20 mouse cellular contexts compared by ENCODE assay signal in genomic region chr1:74070745-74071144, GRCm38 (mm10). TPM values are rescaled to one million over a fixed set of nuclear protein-coding genes. Genes with fewer than 3 reads are reported as not detected.
DNase-seq lines count a peak whose midpoint lies in the region; ATAC-seq and TF ChIP-seq lines count a peak whose summit lies in the region.
"Had no signal": no experiment of that assay in that cellular context is flagged by ENCODE, and none has a peak within 500 bp of the region (broad histone marks: within the 10 kb centered on the region; RNA-seq: fewer than 3 reads in every experiment).

No protein-coding gene starts in this region.

- no peak for TF ChIP-seq EP300 in heart, adult 2 months (IDR thresholded peaks at IDR 0.05; ENCODE audit: insufficient read depth, low read depth, low read length)

- WGBS in heart, adult 2 months, result 62% methylated on average over 4 of the region's 4 CpGs
- 69% methylated on average over 4 of the region's 4 CpGs for WGBS in limb, embryonic 15.5 days
- WGBS in limb, embryonic 10.5 days, result 91% methylated on average over 4 of the region's 4 CpGs

- H3K27me3 ChIP-seq in heart, adult 2 months (ENCODE audit: control insufficient read depth, insufficient read depth, low read length), result no peaks in the 10 kb centered on the region
- H3K27me3 ChIP-seq in limb, embryonic 15.5 days, result no peaks in the 10 kb centered on the region
- H3K27me3 ChIP-seq in limb, embryonic 10.5 days (ENCODE audit: low read depth, poor library complexity, severe bottlenecking), result no peaks in the 10 kb centered on the region
- H3K27me3 ChIP-seq: forebrain, embryonic 13.5 days; heart, embryonic 13.5 days had no signal

- ATAC-seq in limb, embryonic 15.5 days (ENCODE audit: insufficient number of reproducible peaks, low FRiP score, low TSS enrichment, low read depth), result no peak
- ATAC-seq: forebrain, embryonic 13.5 days; forebrain, postnatal 0 days; intestine, embryonic 16.5 days had no signal

- H3K36me3 ChIP-seq in heart, adult 2 months (ENCODE audit: control insufficient read depth, insufficient read depth, low read length), result peaks cover 5% of the 10 kb centered on the region
- H3K36me3 ChIP-seq in limb, embryonic 15.5 days, result no peaks in the 10 kb centered on the region
- H3K36me3 ChIP-seq in limb, embryonic 10.5 days, result peaks cover 66% of the 10 kb centered on the region
- H3K36me3 ChIP-seq: heart, embryonic 13.5 days; hindbrain, embryonic 15.5 days had no signal

- intact Hi-C loops in heart, adult 2 months (cut with DNase I), result no loop called here
- intact Hi-C loops in heart, postnatal 36 days (cut with DNase I), result no loop called here

- no peaks in the 10 kb centered on the region for H3K9me3 ChIP-seq in limb, embryonic 15.5 days
- H3K9me3 ChIP-seq in limb, embryonic 10.5 days (replicated peaks), result no peaks in the 10 kb centered on the region
- H3K9me3 ChIP-seq: forebrain, embryonic 13.5 days; heart, embryonic 13.5 days; hindbrain, embryonic 15.5 days had no signal

- no peaks in the 10 kb centered on the region for H3K79me2 ChIP-seq in heart, adult 2 months (replicated peaks; ENCODE audit: control insufficient read depth, insufficient read depth, low read length)

- H3K4me2 ChIP-seq in limb, embryonic 15.5 days, result no peak overlapping the region
- H3K4me2 ChIP-seq: forebrain, embryonic 13.5 days; heart, embryonic 13.5 days; hindbrain, embryonic 15.5 days had no signal

- H3K4me3 ChIP-seq in heart, adult 2 months, result no peak overlapping the region
- no peak overlapping the region for H3K4me3 ChIP-seq in limb, embryonic 15.5 days
- no peak overlapping the region for H3K4me3 ChIP-seq in limb, embryonic 10.5 days
- H3K4me3 ChIP-seq: forebrain, embryonic 13.5 days; heart, embryonic 13.5 days; hindbrain, embryonic 15.5 days had no signal

- H3K27ac ChIP-seq in heart, adult 2 months, result peak overlapping the region; percentile 2; the same call in 1 of the 2 replicates
- H3K27ac ChIP-seq in limb, embryonic 15.5 days, result 0 out of 2 replicates have a peak overlapping the region, but pooled peaks have one; percentile 1
- H3K27ac ChIP-seq in limb, embryonic 10.5 days, result no peak overlapping the region
- H3K27ac ChIP-seq: forebrain, embryonic 13.5 days; hindbrain, embryonic 15.5 days had no signal

- no peak overlapping the region for H3K9ac ChIP-seq in heart, adult 2 months (ENCODE audit: low read depth, low read length)
- H3K9ac ChIP-seq in limb, embryonic 15.5 days, result no peak overlapping the region
- H3K9ac ChIP-seq: forebrain, embryonic 13.5 days; forebrain, postnatal 0 days; heart, embryonic 13.5 days; hindbrain, embryonic 15.5 days had no signal

- peaks cover 32% of the 10 kb centered on the region for H3K4me1 ChIP-seq in heart, adult 2 months (ENCODE audit: control insufficient read depth, insufficient read depth, low read length)
- H3K4me1 ChIP-seq in limb, embryonic 15.5 days, result peaks cover 51% of the 10 kb centered on the region
- H3K4me1 ChIP-seq in limb, embryonic 10.5 days, result peaks cover 54% of the 10 kb centered on the region

- no peak for TF ChIP-seq CTCF in heart, adult 2 months (IDR thresholded peaks at IDR 0.05)

- TF ChIP-seq POLR2A in heart, adult 2 months (IDR thresholded peaks at IDR 0.05; ENCODE audit: insufficient read depth, low read depth, low read length), result no peak

- DNase-seq in gastrocnemius, adult 18-20 months (ENCODE audit: low spot score), result peak; percentile 35
- DNase-seq in gastrocnemius, postnatal 25 days, result no peak
- DNase-seq in heart, adult 2 months, result no peak
- DNase-seq in heart, postnatal 36 days, result no peak
- no peak for DNase-seq in limb, embryonic 10.5 days (ENCODE audit: low spot score)
- DNase-seq in lung, postnatal 36 days, result peak; percentile 61
- DNase-seq in lung, adult 18-20 months, result no peak
- DNase-seq: adrenal gland, postnatal 10 days; cerebellum, adult 11-12 months; cerebellum, adult 9-10 months; cerebellum, postnatal 25 days; forebrain, postnatal 0 days had no signal

RNA-seq across cellular contexts. Expression of gene Tns1, which starts 53.5 kb away (rescaled TPM):
- total RNA-seq in gastrocnemius, adult 18-20 months (2021), result 100 to 1,000 TPM; 226 to 298 TPM
- 100 to 1,000 TPM; 205 to 234 TPM for total RNA-seq in gastrocnemius, postnatal 25 days (2021)
- total RNA-seq in heart, adult 2 months (2021), result 100 to 1,000 TPM; 629 to 748 TPM
- 329 and 365 TPM in 2 replicates for polyA plus RNA-seq in heart, adult 2 months (2012; rRNA removed)
- 100 to 1,000 TPM; 672 to 786 TPM for total RNA-seq in heart, postnatal 36 days (2021)
- 59.9 and 65.2 TPM in 2 replicates for polyA plus RNA-seq in limb, embryonic 15.5 days (2015; fragmentation: Nextera tagmentation; extraction: Ambion mirVana)
- polyA plus RNA-seq in limb, embryonic 10.5 days (2016; fragmentation: Nextera tagmentation; extraction: Ambion mirVana), result 38.6 and 46.7 TPM in 2 replicates
- total RNA-seq: MEL had no signal

RNA-seq across cellular contexts. Expression of gene Rufy4, which starts 54.6 kb away (rescaled TPM):
- under 1 TPM; 0.09 to 0.11 TPM for total RNA-seq in gastrocnemius, adult 18-20 months (2021)
- under 1 TPM in 1 of 2 experiments, not detected in 1; 0.16 TPM for total RNA-seq in gastrocnemius, postnatal 25 days (2021)
- total RNA-seq in heart, adult 2 months (2021), result 1 to 10 TPM; 1.1 to 1.2 TPM
- polyA plus RNA-seq in heart, adult 2 months (2012; rRNA removed), result 0.59 and 1.0 TPM in 2 replicates
- 1 to 10 TPM in 1 of 2 experiments, under 1 TPM in 1; 0.69 to 1.2 TPM for total RNA-seq in heart, postnatal 36 days (2021)
- polyA plus RNA-seq in limb, embryonic 15.5 days (2015; fragmentation: Nextera tagmentation; extraction: Ambion mirVana), result 0.35 and 0.84 TPM in 2 replicates
- polyA plus RNA-seq in limb, embryonic 10.5 days (2016; fragmentation: Nextera tagmentation; extraction: Ambion mirVana), result 0.08 and 0.13 TPM in 2 replicates
- total RNA-seq: forebrain, postnatal 0 days; gastrocnemius, adult 8-10 months had no signal
- polyA plus RNA-seq: cortical plate, adult 2 months had no signal

Comparison
In these comparisons a context has a peak if more than half of its experiments do, and no peak if none do; other contexts are left out.
1. DNase-seq: peak in gastrocnemius, adult 18-20 months (single experiment) and lung, postnatal 36 days (single experiment); none in gastrocnemius, postnatal 25 days (single experiment), heart, adult 2 months (0 of 2), heart, postnatal 36 days (0 of 2), limb, embryonic 10.5 days (single experiment) and lung, adult 18-20 months (0 of 2).